Mouse (Mus musculus) right cerebral cortex, adult 18-20 months (tissue): ENCODE results near the gene Thra.
A peak's percentile ranks its signal among the peaks of the same experiment; 100 is the strongest.

Experiments
- DNase-seq: peaks from one replicate; pipeline ENCODE4 v3.0.0; 2022; ENCODE audit warnings: mixed read lengths

Thra gene

GRCm38 (mm10) chr11:98766816-98767215 is 26.4 kb downstream of the Thra start:
- DNase-seq = no peak

- no peak for DNase-seq
Observed at GRCm38 (mm10) chr11:98767276-98767675, 26.8 kb downstream of the Thra start.

GRCm38 (mm10) chr11:98767713-98768112 is 27.3 kb downstream of the Thra start:
- DNase-seq = no peak

GRCm38 (mm10) chr11:98768127-98769006 is 27.9 kb downstream of the Thra start:
- DNase-seq = peak; percentile 48

GRCm38 (mm10) chr11:98769007-98769954 is 28.8 kb downstream of the Thra start:
- DNase-seq = peak; percentile 27

GRCm38 (mm10) chr11:98770096-98770975 is 29.9 kb downstream of the Thra start:
- DNase-seq = peak; percentile 85

GRCm38 (mm10) chr11:98771131-98771530 is 30.7 kb downstream of the Thra start:
- no peak for DNase-seq

- no peak for DNase-seq
Observed at GRCm38 (mm10) chr11:98771844-98772525, 31.5 kb downstream of the Thra start.

- DNase-seq = peak; percentile 41
Observed at GRCm38 (mm10) chr11:98772667-98773171, 32.3 kb downstream of the Thra start.

GRCm38 (mm10) chr11:98773635-98774295 is 33.3 kb downstream of the Thra start:
- peak; percentile 100 for DNase-seq

GRCm38 (mm10) chr11:98774582-98775347 is 34.3 kb downstream of the Thra start, which contains the start of gene Nr1d1:
TSS of gene Nr1d1 (minus strand) at chr11:98775333.
- peak; percentile 26 for DNase-seq

- peak; percentile 100 for DNase-seq
Observed at GRCm38 (mm10) chr11:98775348-98776051, 35.1 kb downstream of the Thra start.

GRCm38 (mm10) chr11:98776052-98776764 is 35.8 kb downstream of the Thra start:
- DNase-seq = no peak

GRCm38 (mm10) chr11:98776843-98777590 is 36.6 kb downstream of the Thra start:
- no peak for DNase-seq

- no peak for DNase-seq
Observed at GRCm38 (mm10) chr11:98777888-98778287, 37.5 kb downstream of the Thra start.

GRCm38 (mm10) chr11:98781851-98782512 is 41.5 kb downstream of the Thra start:
- peak; percentile 90 for DNase-seq

- DNase-seq = peak; percentile 38
Observed at GRCm38 (mm10) chr11:98782651-98783235, 42.3 kb downstream of the Thra start.
